Mouse (Mus musculus) thymus, postnatal 0 days (tissue): ENCODE results near the gene Plekhb2. TPM values are rescaled to one million over a fixed set of nuclear protein-coding genes. Genes with fewer than 3 reads are reported as not detected.

Experiments
- DNase-seq: peaks from one replicate; pipeline ENCODE4 v3.0.0-alpha.2; 2015; ENCODE audit warnings: low spot score
- polyA plus RNA-seq: library from polyadenylated mRNA; unstranded; fragments of >200 nt; fragmentation: Nextera tagmentation; extraction: Ambion mirVana; gene quantifications from 2 replicates; pipeline ENCODE4 v1.2.1, GENCODE M21; 2015

The Plekhb2 gene
- polyA plus RNA-seq, 1 experiment from 2014 or later = 40.8 TPM

DNA sequence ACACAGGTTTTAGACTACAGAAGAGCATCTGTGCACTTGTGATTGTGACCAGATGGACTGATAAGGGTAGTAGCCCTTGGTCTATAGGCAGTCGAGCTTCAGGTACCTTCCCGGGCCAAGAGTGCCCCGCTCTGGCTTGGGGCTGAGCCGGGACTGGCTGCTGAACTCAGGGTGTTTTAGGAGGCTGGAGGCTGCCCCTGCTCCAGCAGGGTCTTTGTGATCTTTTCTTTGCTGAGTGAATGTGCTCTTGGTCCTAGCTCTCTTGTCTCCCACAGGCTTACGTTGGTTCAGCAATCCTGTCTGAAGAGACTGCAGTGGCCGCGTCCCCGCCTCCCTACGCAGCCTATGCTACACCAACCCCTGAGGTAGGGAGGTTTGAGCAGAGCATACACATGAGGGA, 16.1 kb downstream of the Plekhb2 start:
- DNase-seq = no peak

- DNase-seq = peak; percentile 89
These were observed 17.2 kb downstream of the Plekhb2 start for GRCm38 (mm10) chr1:34866815-34867573.

GRCm38 (mm10) chr1:34867574-34867955, 17.8 kb downstream of the Plekhb2 start:
- DNase-seq = no peak

DNA sequence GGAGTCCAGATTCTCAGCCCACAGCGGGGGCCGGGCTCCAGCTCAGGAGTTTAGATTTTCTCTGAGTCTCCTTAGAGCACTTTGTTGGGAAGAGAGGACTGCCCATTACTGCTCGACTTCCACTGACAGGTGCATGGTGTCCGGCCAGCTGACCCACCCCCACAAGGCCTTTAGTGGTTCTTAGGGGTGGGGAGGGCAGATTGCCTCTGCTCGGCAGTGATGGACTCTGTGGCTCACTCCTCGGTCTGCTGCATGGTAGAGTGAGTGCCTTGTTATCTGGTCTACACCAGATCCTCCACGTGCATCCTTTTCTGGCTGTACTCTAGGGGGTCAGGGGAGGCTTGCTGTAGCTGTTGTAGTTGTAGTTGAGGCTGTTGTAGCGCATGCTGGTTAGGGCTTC, 18.6 kb downstream of the Plekhb2 start:
- no peak for DNase-seq

- no peak for DNase-seq
These were observed 19.5 kb downstream of the Plekhb2 start for GRCm38 (mm10) chr1:34869231-34869630.

DNA sequence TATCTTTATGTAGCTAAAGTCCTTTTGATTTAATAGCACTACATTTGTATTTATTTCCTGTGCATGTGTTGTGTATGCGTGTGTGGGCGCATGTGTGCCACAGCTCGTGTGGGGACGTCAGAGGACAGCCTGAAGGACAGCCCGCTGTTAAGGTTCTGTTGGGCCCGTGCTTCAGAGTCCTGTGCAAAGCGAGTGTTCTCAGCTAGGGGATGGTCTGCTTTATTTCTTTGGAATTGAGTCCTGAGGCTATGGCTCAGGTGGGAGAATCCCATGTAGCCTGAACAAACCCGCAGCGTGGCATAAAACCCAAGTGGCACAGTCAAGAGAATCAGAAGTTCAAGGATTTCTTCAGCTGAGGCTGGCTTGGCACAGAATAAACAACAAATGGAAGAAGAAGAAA, 21.4 kb downstream of the Plekhb2 start:
- no peak for DNase-seq

DNA sequence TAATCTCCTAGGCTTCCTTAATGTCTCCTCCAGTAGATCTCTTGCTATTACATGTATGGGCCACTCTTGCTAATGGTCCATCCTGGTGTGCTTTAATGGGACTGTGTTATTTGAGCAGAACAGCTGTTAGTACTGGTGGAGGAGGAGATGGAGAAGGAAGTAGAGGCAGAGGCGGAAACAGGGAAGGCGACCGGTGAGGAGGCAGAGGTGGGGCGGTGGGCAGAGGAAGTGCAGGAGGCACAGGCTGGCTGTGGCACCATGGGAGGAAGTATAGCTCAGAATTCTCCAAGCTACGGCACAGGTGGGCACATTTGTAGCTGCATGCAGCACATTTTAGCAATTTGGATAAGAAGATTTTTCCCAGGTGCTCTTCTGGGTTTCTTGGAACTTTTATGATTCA, 23.8 kb downstream of the Plekhb2 start:
- DNase-seq = no peak

DNA sequence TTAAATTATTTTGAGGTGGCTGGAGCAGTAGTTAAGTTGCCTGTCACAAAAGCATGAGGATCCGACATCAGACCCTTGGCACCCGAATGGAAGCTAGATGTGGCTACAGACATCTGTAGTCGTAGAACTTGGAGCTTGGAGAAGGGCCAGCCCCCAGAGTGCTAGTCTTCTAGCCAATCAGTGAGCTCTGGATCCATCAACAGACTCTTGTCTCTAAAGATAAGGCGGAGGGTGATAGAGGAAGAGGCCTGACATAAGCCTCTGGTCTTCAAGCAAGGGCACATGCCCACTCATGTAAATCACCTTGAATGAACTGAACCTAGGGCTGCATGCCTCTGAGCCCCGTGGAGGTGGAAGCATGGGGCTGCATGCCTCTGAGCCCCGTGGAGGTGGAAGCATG, 29.8 kb downstream of the Plekhb2 start:
- DNase-seq = no peak

DNA sequence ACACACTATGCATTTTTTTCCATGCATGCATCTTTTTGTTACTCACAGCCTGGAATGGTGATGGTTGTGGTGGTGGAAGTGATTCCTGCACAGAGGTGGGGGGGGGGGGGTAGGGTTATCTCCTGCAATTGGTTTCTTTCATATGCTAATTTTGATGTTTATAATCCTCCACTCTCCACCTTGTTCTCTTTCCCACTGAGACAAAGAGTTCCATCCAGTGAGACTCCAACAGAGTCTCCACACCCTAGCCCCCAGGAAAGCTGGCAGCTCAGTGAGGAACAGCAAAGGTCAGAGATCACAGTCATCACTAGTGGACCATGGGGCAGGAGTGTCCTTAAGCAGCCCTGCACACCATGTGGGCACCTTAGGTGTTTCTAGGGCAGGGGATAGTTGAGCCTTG, 34.0 kb downstream of the Plekhb2 start:
- DNase-seq = no peak

DNA sequence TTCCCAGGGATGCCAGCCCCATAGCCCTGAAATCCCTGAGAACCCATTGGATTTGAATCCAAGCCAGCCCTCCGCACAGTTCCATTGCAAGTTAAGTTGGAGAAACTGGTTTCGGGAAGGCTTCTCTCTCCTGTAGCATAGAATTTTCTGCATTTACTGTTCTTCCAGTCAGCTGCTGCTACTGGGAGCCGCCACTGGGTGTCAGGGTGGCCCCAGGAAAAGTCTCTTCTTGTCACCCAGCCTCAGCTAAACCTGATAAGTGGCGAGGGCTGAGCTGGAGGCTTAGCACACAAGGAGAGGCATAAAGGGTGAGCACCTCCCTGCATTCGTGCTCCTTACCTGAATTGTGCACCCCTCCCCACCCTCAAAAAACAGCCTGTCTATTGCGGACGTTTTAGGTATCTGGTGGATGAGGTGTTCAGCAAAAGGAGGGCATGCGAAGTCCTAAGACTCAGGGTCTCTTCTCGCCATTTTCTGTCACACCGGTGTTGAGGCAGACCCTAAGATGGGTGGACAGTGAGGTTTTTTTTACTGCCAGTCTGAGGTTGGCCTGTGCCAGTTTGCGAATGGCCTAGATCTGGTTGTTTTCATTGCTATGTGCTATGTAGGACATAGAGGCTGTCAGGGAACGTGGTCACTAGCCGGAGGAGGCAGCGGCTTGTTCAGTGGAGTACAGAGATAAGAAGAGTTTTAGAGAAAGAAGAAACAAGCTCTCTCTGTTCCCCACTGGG, 41.9 kb downstream of the Plekhb2 start:
- DNase-seq = peak; percentile 19

DNA sequence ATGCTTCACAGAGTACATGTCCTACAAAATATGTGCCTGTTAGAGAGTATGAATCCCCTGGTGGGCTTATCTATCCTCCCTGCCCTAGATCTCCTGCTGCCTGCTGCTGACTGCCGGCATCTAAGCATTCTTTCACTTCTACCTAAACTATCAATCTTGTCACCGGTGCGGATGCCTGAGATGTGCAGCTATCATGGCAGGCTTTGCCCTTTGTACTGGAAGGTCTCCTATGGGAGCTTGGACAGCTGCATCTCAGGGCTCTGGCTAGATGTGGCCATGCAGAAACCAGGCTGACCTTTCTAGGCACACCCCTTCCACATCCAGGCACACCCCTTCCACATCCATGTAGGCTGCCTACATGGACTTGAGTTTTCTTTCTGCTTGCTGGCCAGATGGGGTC, 42.7 kb downstream of the Plekhb2 start:
- no peak for DNase-seq

GRCm38 (mm10) chr1:34893331-34893730, 43.6 kb downstream of the Plekhb2 start:
- no peak for DNase-seq

GRCm38 (mm10) chr1:34893831-34894230, 44.1 kb downstream of the Plekhb2 start:
- DNase-seq = no peak

DNA sequence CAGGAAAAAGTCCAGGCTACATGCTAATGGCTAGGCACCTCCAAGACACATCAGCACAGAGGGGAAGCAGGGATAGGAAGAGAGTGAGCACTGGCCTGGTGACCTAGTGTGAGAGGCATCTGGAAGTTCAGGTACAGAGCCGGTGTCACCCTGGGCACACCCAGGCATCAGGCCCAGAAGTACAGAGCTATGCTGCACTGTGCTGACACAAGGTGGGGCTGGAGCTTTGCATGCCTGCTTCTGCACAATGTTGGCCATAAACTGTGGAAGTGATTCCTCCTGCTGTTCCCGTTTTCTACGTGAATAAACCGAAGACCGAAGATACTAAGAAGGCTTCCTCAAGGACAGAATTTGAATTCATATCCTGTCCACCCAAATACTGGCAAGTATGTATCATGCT, 46.3 kb downstream of the Plekhb2 start:
- DNase-seq = no peak

DNA sequence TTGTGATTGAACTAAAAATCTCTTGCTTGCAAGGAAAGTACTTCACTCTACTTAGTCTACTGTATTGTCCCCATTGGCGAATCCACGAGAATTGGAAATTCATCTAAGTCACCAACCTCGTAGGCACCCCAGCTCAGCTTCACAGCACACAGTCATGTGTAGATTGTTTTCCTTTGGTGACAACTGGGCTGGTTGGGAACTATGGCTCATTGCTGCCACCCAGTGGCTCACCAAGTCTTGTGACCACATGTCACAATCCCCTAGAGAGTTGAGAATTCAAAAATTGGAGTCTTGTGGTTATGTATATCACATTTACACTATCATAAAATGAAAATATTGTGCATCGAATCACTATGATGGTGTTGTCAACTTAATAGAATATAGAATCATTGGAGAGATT, 47.1 kb downstream of the Plekhb2 start:
- peak; percentile 44 for DNase-seq

- no peak for DNase-seq
These were observed 78.9 kb downstream of the Plekhb2 start for GRCm38 (mm10) chr1:34928656-34929055.

Other genes starting within 250 kb of the Plekhb2 start
- gene Fam168b, start 6.9 kb upstream of the Plekhb2 start, polyA plus RNA-seq = 52.4 and 55.2 TPM in 2 replicates